Mouse (Mus musculus): ENCODE measurements at regions not wholly inside any gene's neighbourhood (a gene's known extent, or its start where the extent isn't known, plus 50 kb on each side); places are given as distances from the start of the nearest gene placed in this dataset.

DNA sequence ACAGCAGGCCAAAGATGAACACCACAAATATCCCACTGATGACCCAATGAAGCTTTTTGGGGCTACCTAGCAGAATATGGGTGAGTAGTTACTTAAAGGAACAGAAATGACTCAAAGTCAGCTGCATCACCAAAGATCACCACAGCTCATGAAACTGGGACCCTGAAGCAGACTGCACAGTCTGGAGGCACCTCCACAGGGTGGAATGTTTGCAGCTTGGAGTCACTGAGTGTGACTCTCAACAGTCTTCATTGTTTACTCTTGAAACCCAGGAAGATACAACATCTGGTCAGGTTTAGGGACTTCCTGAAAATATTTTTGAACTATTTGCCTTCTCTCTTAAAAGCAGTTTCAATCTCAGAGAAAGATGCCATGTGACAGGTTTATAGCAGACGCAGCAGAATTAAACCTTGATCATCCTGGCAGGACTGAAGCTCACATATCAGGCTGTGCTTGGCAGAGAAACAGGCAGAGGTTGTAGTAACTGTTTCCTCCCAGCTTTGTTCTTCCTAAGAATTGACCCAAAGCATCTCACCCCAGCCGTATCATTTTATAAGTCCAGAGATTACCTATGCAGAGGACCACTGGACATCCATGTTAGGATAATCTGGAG, 944.1 kb upstream of the Adgrl4 start:
- no peak for DNase-seq

DNA sequence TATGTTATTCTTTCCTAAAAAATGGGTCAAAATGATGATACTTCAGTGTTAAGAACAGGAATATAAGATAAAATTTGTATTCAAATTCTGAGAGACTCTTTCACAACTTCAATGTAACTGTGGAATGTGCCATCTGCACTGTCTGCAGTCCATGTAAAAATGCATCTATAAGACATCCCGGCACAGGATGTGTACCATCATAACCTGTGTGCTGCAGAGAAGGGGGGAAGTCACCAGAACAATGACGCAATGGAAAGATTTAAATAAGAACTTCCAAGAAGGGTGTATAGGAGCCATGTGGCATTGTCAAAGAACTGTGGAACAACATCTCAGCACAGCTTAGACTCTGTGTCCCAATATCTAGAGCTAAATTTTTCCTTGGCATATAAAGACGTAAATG, 906.7 kb upstream of the Adgrl4 start:
- DNase-seq: no peak

DNA sequence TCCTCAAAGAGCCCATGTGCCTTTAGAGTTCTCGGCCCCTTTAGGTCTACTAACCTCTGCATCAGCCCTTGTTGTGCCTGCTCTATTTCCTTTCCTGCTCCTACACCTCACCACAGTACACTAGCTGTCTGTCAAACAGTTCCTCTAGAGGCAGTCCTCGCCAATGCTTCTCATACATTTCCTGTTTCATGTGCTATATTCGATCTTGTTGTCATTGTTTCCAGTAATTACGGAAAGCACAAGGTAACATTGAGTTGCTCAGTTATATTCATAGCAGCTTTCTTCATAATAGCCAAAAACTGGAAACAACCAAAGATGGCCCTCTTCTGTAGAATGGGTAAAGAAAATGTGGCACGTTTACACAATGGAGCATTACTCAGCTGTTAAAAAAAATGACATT, 894.6 kb upstream of the Adgrl4 start:
- no peak for DNase-seq

DNA sequence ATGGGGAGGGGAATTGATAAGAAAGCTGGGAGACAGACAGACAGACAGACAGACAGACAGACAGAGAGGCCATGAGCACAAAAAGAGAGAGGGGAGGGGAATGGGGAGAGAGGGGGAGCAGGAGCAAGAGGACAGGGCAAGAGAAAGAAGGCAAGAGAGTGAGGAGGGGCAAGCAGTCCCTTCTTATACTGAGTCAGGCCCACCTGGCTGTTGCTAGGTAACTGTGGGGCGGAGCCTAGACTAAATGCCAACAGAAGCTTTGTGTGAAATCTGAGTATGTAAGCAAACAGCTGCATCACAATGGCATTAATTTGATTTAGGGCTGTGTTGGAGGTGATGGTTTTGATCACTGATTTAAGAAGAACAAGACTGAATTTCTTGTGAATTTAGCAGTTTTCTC, 849.2 kb upstream of the Adgrl4 start:
- DNase-seq: no peak

DNA sequence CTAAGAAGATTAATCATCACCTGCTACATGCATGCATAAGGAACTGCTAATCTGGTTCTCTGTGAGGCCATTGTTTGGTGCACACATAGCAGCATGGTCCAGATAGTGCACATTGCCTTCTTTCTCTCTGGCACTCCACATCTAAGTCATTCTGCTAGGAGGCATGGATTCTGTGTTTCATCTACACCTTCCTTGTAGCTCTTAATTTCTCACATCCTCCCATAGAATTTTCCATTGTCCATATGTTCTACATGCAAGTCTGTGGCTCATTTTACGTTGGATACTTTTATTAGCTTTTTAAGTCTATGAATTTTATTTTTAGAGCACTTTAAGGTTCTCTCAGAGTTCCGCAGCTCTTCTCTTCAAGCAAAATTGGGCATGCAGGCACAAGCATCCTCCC, 846.7 kb upstream of the Adgrl4 start:
- DNase-seq: no peak

DNA sequence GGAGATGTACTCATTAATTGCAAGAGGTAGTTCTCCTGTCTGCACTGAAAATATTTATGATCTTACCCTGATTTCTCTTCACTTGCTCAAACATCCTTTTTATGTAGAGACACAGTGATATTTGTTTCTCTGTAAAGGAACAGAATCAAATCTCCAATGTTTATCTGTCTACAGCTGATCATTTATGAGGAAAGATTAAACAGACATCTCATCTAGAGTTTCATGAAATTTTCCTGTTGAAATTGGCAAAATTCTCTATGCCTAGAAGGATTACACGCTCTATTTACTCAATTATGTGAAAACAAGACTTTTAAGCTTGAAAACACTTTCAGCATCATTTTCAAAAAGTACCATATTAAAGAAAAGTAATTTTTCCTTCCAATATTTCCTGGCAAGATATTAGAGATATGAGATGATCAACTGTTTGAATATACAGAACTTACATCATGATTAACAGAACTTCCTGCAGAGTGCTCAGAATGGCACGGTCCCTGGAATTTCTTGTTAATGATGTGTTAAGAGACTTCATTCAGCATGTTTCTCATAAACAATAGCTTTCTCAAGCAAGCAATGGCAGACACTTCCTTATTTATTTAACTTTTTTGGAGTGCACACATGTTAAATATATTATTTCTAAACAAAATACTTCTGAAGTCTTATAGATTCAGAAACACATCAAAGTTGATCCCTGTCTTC, 834.1 kb upstream of the Adgrl4 start:
- DNase-seq: no peak

DNA sequence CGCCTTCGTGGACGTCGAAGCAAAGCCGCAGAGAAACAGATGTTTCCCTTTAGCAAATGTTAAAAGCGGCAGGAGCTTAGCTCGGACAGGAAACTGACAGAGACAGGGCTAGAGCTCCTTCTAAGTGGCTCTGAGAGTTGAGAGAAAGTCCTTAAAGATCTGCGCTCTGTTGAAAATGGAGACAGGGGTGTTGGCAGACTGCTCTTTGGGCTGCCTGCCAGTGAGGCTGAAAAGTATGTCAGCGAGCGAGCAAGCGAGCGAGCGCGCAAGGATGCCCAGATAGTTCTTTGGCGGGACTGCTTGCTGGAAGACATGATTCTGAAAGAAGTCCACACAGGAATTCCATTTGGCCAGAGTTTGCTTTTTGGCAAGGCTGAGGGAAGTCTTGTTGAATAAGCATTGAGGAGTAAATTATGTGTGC, 827.0 kb upstream of the Adgrl4 start:
- peak; percentile 82 for DNase-seq

DNA sequence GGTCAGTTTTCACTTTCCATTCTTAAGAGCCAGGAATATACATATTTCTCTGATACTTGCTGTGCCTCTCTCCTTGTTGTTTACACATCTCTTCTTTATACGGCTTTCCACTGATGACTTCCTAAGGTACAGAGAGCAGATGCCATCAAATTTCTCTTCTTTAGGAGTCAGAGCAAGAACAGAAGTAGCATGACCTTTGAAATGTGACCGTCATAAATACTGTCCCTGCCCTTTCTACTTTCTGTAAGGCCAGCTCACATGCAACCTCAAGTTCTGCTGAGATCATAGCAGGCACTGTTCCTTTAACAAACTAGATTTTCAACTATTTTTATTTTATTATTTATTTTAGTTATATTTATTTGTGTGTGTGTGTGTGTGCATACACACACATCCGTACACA, 800.1 kb upstream of the Adgrl4 start:
- DNase-seq: no peak

DNA sequence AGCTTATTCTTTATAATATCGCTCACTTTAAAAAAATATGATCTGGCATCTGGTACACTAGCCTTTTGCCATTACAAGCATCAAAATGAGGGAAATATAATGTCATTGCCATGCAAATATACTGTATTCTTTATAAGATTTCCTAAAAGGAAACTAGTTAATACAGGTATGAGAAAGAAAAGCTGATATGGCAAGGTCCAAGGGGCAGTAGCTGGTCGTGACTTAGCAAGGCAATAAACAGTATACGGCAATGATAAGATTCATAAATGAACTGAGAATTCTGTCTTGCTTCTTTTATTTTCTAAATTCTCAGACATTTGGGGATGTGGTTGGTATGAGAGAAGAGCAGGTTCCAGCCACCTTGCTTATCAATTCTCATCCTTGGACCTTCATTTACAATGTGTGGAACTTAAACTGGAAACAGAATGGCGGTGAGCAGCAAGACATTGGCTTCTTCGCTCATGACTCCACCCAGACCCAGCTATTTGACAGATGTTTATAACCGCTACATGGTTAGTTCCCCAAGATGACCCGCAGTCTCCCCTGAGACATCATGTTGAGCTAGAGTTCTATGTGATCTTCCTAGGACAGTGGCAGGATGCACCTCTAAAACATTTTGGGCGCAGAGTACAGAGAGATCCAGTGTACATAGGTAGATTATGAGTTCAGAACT, 797.5 kb upstream of the Adgrl4 start:
- no peak for DNase-seq

DNA sequence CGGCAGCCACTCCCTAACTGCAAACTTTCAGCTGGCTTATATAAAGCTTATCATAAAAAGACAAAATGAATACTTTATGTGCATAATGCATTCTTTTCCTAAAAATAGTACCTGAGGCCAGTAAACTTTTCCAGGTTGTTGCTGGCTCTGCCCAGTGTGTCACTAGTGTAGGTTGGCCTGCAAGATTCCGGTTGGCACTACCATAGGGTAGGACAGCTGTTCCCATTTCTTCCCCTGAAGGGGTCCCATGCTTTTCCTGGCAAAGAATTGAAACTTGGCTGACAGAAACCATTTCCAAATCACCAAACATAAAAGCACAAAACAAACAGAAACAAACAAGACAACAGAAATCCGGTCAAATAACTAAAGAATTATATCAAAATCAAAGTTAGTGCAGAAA, 789.6 kb upstream of the Adgrl4 start:
- DNase-seq: peak; percentile 7 to 41

DNA sequence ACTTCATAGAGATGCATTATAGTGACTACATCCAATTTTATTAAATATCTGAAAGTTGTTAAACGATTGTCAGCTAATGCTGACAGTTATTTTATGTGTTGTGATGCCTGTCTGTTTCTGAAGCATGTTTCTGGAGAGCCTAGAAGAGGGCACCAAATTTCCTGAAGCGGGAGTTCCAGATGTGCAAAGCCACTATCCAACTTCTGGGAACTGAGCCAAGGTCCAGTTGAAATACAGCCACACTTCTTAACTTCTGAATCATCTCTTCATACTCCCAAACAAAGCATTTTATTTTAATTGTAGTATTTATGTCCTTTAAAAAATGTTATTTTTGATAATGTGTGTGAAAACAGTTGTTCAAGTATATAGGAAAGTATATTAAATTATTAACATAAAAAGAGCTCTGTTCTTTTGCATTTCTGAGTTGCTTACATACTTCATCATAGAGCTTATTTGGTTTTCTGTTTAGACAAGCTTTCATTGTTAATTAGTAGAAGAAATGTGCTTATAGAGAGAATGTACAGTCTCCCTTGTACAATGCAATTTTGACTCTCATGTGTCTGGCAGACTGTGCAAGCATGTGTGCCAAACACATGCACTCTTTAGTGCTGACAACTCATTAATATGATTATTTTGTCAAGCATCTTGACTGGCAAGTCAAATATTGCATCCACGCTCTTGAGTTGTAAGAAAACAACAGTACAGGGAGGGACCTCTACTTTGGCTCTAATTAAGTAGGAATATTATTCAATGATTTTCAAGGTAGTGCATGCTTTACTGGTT, 787.7 kb upstream of the Adgrl4 start:
- no peak for DNase-seq

DNA sequence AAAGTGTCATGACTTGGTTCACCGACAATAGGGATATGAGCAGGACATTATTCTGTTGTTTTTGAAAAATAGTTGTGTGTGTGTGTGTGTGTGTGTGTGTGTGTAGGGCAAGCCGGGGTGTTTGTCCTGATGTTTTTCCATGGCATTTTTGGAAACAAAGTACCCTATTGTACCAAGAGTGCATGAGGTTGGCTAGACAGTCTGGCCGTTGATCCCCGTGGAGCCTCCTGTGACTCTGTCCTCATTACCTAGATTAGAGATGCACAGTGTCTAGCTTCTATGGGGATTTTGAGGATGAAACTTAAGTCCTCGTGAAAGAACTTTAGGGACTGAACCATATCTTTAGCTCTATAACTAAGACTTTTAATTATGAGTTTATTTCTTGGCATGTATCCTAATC, 741.9 kb upstream of the Adgrl4 start:
- DNase-seq: no peak

DNA sequence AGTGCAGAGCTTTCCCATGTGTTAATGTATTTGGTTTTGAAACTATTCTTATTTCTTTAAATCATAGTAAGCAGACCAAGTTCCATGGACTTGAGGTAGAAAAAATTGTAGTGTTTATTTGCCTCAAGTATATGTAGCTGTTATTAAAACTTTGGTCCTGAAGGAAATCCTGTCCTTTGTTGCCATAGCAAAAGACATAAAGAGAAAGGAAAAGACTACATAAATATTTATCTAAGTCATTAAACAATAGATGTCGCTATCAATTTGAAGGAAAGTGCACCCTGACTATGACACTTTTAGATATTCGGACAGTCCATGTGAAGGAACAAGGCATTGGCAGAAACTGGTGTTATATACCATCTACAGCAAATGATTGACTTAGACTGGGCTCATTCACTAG, 737.7 kb upstream of the Adgrl4 start:
- no peak for DNase-seq

Measured in cerebellum, postnatal 14 days (tissue).